Mouse (Mus musculus): ENCODE results near the gene Phf11a. TPM values are rescaled to one million over a fixed set of nuclear protein-coding genes. Genes with fewer than 3 reads are reported as not detected.
"Not testable (repeated sequence)": the region's sequence is repeated elsewhere in the genome, so short reads cannot be mapped to it uniquely, and the experiment has no call there.

The Phf11a gene
- polyA plus RNA-seq (2012; rRNA removed): 0.80 and 0.96 TPM in 2 replicates

GRCm38 (mm10) chr14:59297391-59297790 is at the start of gene Phf11a:
Phf11a (minus strand) TSS chr14:59297522.
- not testable (repeated sequence) for H3K4me1 ChIP-seq (ENCODE audit: control insufficient read depth, insufficient read depth, low read length); DNase-seq; H3K4me3 ChIP-seq (replicated peaks; ENCODE audit: extremely low read depth, low read depth, low read length)
- 58% methylated on average over 1 of the region's 1 CpGs for WGBS

GRCm38 (mm10) chr14:59341189-59341588 is 43.9 kb upstream of the Phf11a start, which contains the start of gene Phf11b:
Phf11b (minus strand) TSS chr14:59341351.
- DNase-seq; H3K4me1 ChIP-seq (ENCODE audit: control insufficient read depth, insufficient read depth, low read length): not testable (repeated sequence)
- H3K4me3 ChIP-seq (replicated peaks; ENCODE audit: extremely low read depth, low read depth, low read length): peak within 1 kb of the TSS; percentile 4
- WGBS: 52% methylated on average over 1 of the region's 1 CpGs

GRCm38 (mm10) chr14:59339541-59339940 is 42.2 kb upstream of the Phf11a start:
- no peaks in the 10 kb centered on the region for H3K4me1 ChIP-seq (ENCODE audit: control insufficient read depth, insufficient read depth, low read length)
- H3K4me3 ChIP-seq (replicated peaks; ENCODE audit: extremely low read depth, low read depth, low read length): no peak overlapping the region
- TF ChIP-seq POLR2A (IDR thresholded peaks at IDR 0.05; ENCODE audit: borderline replicate concordance, extremely low read depth, low read depth, low read length) (no peak), CTCF (IDR thresholded peaks at IDR 0.05; ENCODE audit: insufficient read depth, low read length) (no peak)
- 68% methylated on average over 1 of the region's 1 CpGs for WGBS
- no peak for DNase-seq

GRCm38 (mm10) chr14:59336056-59336455 is 38.7 kb upstream of the Phf11a start:
- H3K4me3 ChIP-seq (replicated peaks; ENCODE audit: extremely low read depth, low read depth, low read length); DNase-seq; H3K4me1 ChIP-seq (ENCODE audit: control insufficient read depth, insufficient read depth, low read length): not testable (repeated sequence)
- WGBS: 86% methylated on average over 3 of the region's 3 CpGs

GRCm38 (mm10) chr14:59330499-59330898 is 33.2 kb upstream of the Phf11a start:
- TF ChIP-seq CTCF (IDR thresholded peaks at IDR 0.05; ENCODE audit: insufficient read depth, low read length): peak; percentile 37; the same call in 1 of the 2 replicates
- H3K4me1 ChIP-seq (ENCODE audit: control insufficient read depth, insufficient read depth, low read length); H3K4me3 ChIP-seq (replicated peaks; ENCODE audit: extremely low read depth, low read depth, low read length); DNase-seq: not testable (repeated sequence)
- whole genome bisulfite sequencing: 49% methylated on average over 3 of the region's 3 CpGs

- DNase-seq; H3K4me3 ChIP-seq (replicated peaks; ENCODE audit: extremely low read depth, low read depth, low read length); H3K4me1 ChIP-seq (ENCODE audit: control insufficient read depth, insufficient read depth, low read length): not testable (repeated sequence)
- 67% methylated on average over 6 of the region's 6 CpGs for WGBS
Measured at GRCm38 (mm10) chr14:59319970-59320369, 22.6 kb upstream of the Phf11a start.

- not testable (repeated sequence) for H3K4me3 ChIP-seq (replicated peaks; ENCODE audit: extremely low read depth, low read depth, low read length); H3K4me1 ChIP-seq (ENCODE audit: control insufficient read depth, insufficient read depth, low read length); DNase-seq
- WGBS: 74% methylated on average over 3 of the region's 3 CpGs
Measured at GRCm38 (mm10) chr14:59319036-59319435, 21.7 kb upstream of the Phf11a start.

- not testable (repeated sequence) for DNase-seq
Measured at GRCm38 (mm10) chr14:59291769-59292168, 5.6 kb downstream of the Phf11a start.

GRCm38 (mm10) chr14:59274961-59275360 is 22.4 kb downstream of the Phf11a start:
- not testable (repeated sequence) for H3K4me3 ChIP-seq (replicated peaks; ENCODE audit: extremely low read depth, low read depth, low read length); DNase-seq; H3K4me1 ChIP-seq (ENCODE audit: control insufficient read depth, insufficient read depth, low read length)
- 72% methylated on average over 4 of the region's 4 CpGs for WGBS

More at GRCm38 (mm10) chr14:59291769-59292168, 5.6 kb downstream of the Phf11a start:
- not testable (repeated sequence) for H3K4me3 ChIP-seq (replicated peaks; ENCODE audit: extremely low read depth, low read depth, low read length); H3K4me1 ChIP-seq (ENCODE audit: control insufficient read depth, insufficient read depth, low read length)

- H3K4me3 ChIP-seq (replicated peaks; ENCODE audit: extremely low read depth, low read depth, low read length): no peak within 1 kb of the TSS
- TF ChIP-seq POLR2A (IDR thresholded peaks at IDR 0.05; ENCODE audit: borderline replicate concordance, extremely low read depth, low read depth, low read length): no peak
- no peak for TF ChIP-seq CTCF (IDR thresholded peaks at IDR 0.05; ENCODE audit: insufficient read depth, low read length)
- WGBS: 14% methylated on average over 3 of the region's 3 CpGs
- H3K4me1 ChIP-seq (ENCODE audit: control insufficient read depth, insufficient read depth, low read length): no peaks in the 10 kb centered on the region
- DNase-seq: peak; percentile 12
Measured at GRCm38 (mm10) chr14:59260056-59260455, 37.3 kb downstream of the Phf11a start, which contains the start of gene Gm6904. Gm6904 (minus strand) TSS chr14:59260216.

GRCm38 (mm10) chr14:59255861-59256260 is 41.5 kb downstream of the Phf11a start:
- H3K4me1 ChIP-seq (ENCODE audit: control insufficient read depth, insufficient read depth, low read length); DNase-seq; H3K4me3 ChIP-seq (replicated peaks; ENCODE audit: extremely low read depth, low read depth, low read length): not testable (repeated sequence)
- 88% methylated on average over 1 of the region's 1 CpGs for WGBS

- not testable (repeated sequence) for H3K4me1 ChIP-seq (ENCODE audit: control insufficient read depth, insufficient read depth, low read length); H3K4me3 ChIP-seq (replicated peaks; ENCODE audit: extremely low read depth, low read depth, low read length); DNase-seq
- peak; percentile 34; the same call in 1 of the 2 replicates for TF ChIP-seq CTCF (IDR thresholded peaks at IDR 0.05; ENCODE audit: insufficient read depth, low read length)
- 58% methylated on average over 5 of the region's 5 CpGs for WGBS
Measured at GRCm38 (mm10) chr14:59250350-59250749, 47.0 kb downstream of the Phf11a start.

Data from lung, adult 2 months (tissue).